Mouse (Mus musculus) myocyte (in vitro differentiated cells): Measurements from ENCODE around the gene Efna2. TPM values are rescaled to one million over a fixed set of nuclear protein-coding genes. Genes with fewer than 3 reads are reported as not detected.

Experiments
- H3K27me3 ChIP-seq: one replicate; pipeline ENCODE4 v1.6.1; 2011; ENCODE audit not compliant: control insufficient read depth, insufficient read depth, insufficient read length
- H3K36me3 ChIP-seq: one replicate; pipeline ENCODE4 v1.6.1; 2011; ENCODE audit not compliant: control insufficient read depth, insufficient read depth
- H3K4me2 ChIP-seq: one replicate; pipeline ENCODE4 v1.6.1; 2011; ENCODE audit warnings: low read depth, control low read depth
- H3K4me3 ChIP-seq: one replicate; pipeline ENCODE4 v1.5.1; 2011; ENCODE audit warnings: mild to moderate bottlenecking, control low read depth, moderate library complexity
- H3K79me2 ChIP-seq: one replicate; pipeline ENCODE4 v1.6.1; 2011; ENCODE audit not compliant: control insufficient read depth, insufficient read depth
- H3ac ChIP-seq: one replicate; pipeline ENCODE4 v1.6.1; 2011; ENCODE audit not compliant: control insufficient read depth, insufficient read length
- CEBPB ChIP-seq: IDR thresholded peaks from 2 replicates; pipeline ENCODE4 v1.6.1; 2011; ENCODE audit warnings: mild to moderate bottlenecking, moderate library complexity; ENCODE audit not compliant: poor library complexity, insufficient read depth, severe bottlenecking
- E2F4 ChIP-seq: IDR thresholded peaks from one replicate; pipeline ENCODE4 v1.6.1; 2011; ENCODE audit warnings: mild to moderate bottlenecking, control low read depth, moderate library complexity; ENCODE audit not compliant: insufficient read depth
- MAX ChIP-seq: IDR thresholded peaks from one replicate; pipeline ENCODE4 v1.6.1; 2011; ENCODE audit warnings: low read depth, mild to moderate bottlenecking, control low read depth
- MYOD1 ChIP-seq, 3 experiments: IDR thresholded peaks; one replicate each; pipeline ENCODE4 v1.6.1; 2011; ENCODE audit warnings: control low read depth in 2 of 3, low read depth in 2 of 3, mild to moderate bottlenecking in 2 of 3, moderate library complexity in 1 of 3; ENCODE audit not compliant: insufficient read length in 2 of 3, control insufficient read depth in 1 of 3
- MYOG ChIP-seq, 3 experiments: IDR thresholded peaks; one replicate each; pipeline ENCODE4 v1.6.1; 2011; ENCODE audit warnings: control low read depth in 2 of 3, low read depth in 2 of 3, mild to moderate bottlenecking in 2 of 3; ENCODE audit not compliant: insufficient read length in 2 of 3, control insufficient read depth in 1 of 3, insufficient read depth in 1 of 3
- POLR2A ChIP-seq: IDR thresholded peaks from one replicate; pipeline ENCODE4 v1.6.1; 2011; ENCODE audit warnings: low read depth, mild to moderate bottlenecking, control low read depth, moderate library complexity; ENCODE audit not compliant: insufficient read length
- POLR2AphosphoS2 ChIP-seq: IDR thresholded peaks from one replicate; pipeline ENCODE4 v1.6.1; 2011; ENCODE audit warnings: low read depth, control low read depth; ENCODE audit not compliant: insufficient read length
- REST ChIP-seq: IDR thresholded peaks from one replicate; pipeline ENCODE4 v1.6.1; 2011; ENCODE audit warnings: mild to moderate bottlenecking, control low read depth, moderate library complexity; ENCODE audit not compliant: insufficient read depth, insufficient read length
- SRF ChIP-seq: IDR thresholded peaks from one replicate; pipeline ENCODE4 v1.6.1; 2011; ENCODE audit warnings: low read depth; ENCODE audit not compliant: control insufficient read depth, insufficient read length
- TCF12 ChIP-seq: IDR thresholded peaks from one replicate; pipeline ENCODE4 v1.6.1; 2011; ENCODE audit warnings: mild to moderate bottlenecking, control low read depth; ENCODE audit not compliant: poor library complexity, insufficient read depth, severe bottlenecking
- TCF3 ChIP-seq: IDR thresholded peaks from one replicate; pipeline ENCODE4 v1.6.1; 2011; ENCODE audit warnings: low read depth, control low read depth; ENCODE audit not compliant: insufficient read length
- USF1 ChIP-seq: IDR thresholded peaks from one replicate; pipeline ENCODE4 v1.6.1; 2011; ENCODE audit warnings: low read depth, mild to moderate bottlenecking, control low read depth, moderate library complexity
- polyA plus RNA-seq: library from polyadenylated mRNA; unstranded; fragments of >200 nt; fragmentation: generic; extraction: Trizol; gene quantifications from one replicate; pipeline ENCODE4 v1.2.1, GENCODE M21; 2012; ENCODE audit warnings: missing spikeins

Gene Efna2
- polyA plus RNA-seq, 1 experiment = 3.6 TPM

DNA sequence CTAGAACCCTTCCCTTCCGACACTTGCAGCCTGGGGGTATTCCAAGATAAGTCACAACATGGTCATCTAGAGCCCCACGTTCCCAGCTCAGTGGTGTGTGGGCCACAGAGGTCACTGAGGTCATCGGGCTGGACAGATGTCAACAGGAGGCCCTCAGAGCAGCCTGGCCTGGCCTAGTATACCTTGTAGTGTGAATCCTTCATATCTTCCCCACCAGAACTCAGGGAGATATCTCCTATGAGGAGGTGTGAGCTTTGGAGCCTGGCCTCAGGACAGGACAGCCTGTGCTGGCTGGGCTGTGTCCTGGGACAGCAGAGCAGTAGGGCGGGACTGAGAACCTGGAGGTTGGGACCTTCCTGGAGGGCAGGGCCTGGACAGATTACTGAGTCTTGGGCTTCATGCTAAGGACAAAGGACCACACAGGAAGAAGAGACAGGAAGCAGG, 32.7 kb upstream of the Efna2 start:
- Histone ChIP-seq H3K79me2 (peaks cover 52% of the 10 kb centered on the region), H3K27me3 (no peaks in the 10 kb centered on the region), H3ac (no peak overlapping the region), H3K36me3 (peaks cover 26% of the 10 kb centered on the region), H3K4me2 (peak overlapping the region; percentile 54), H3K4me3 (no peak overlapping the region)
- TF ChIP-seq MAX (no peak), POLR2AphosphoS2 (peak; percentile 32)

DNA sequence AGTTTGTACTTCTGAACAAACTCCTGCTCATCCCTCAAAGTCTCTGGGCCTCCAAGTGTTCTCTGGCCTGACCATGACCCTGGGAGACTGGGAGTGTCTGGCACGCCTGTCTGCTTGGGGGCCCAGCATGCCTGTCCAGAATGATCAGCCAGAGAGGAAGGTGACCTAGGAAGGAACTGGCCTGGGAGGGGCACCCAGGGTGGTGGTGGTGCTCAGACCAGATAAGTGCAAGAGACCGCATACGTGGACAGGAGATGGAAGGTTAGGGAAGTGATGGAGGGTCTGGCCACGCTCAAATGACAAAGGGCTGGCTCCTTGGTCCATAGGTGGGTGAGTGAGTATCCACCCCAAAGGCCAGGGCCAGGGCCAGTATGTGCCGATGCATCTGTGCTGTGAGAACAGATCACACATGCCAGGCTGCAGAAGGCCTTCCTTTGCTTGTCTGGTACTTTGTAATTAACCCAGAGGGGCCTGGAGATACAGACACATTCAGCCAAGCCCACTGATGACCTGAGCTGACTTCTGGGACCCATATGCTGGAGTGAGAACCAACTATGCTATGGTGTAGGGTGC, 32.0 kb upstream of the Efna2 start:
- Histone ChIP-seq H3K36me3 (peaks cover 28% of the 10 kb centered on the region), H3ac (no peak overlapping the region), H3K4me2 (peak overlapping the region; percentile 54), H3K4me3 (peak overlapping the region; percentile 100), H3K79me2 (peaks cover 58% of the 10 kb centered on the region), H3K27me3 (no peaks in the 10 kb centered on the region)
- no peak for TF ChIP-seq USF1
- TF ChIP-seq E2F4 = no peak
- TF ChIP-seq CEBPB = no peak
- no peak for TF ChIP-seq MYOG (IDR thresholded peaks at IDR 0.05; ENCODE audit: control insufficient read depth in 1 of 3, insufficient read depth in 1 of 3, insufficient read length in 2 of 3, low read depth in 2 of 3)
- TF ChIP-seq SRF = no peak
- TF ChIP-seq TCF12 = no peak
- no peak for TF ChIP-seq POLR2AphosphoS2
- no peak for TF ChIP-seq REST
- TF ChIP-seq TCF3 = no peak
- no peak for TF ChIP-seq MAX
- no peak for TF ChIP-seq MYOD1 (IDR thresholded peaks at IDR 0.05; ENCODE audit: control insufficient read depth in 1 of 3, insufficient read length in 2 of 3, low read depth in 2 of 3)
- TF ChIP-seq POLR2A = no peak

DNA sequence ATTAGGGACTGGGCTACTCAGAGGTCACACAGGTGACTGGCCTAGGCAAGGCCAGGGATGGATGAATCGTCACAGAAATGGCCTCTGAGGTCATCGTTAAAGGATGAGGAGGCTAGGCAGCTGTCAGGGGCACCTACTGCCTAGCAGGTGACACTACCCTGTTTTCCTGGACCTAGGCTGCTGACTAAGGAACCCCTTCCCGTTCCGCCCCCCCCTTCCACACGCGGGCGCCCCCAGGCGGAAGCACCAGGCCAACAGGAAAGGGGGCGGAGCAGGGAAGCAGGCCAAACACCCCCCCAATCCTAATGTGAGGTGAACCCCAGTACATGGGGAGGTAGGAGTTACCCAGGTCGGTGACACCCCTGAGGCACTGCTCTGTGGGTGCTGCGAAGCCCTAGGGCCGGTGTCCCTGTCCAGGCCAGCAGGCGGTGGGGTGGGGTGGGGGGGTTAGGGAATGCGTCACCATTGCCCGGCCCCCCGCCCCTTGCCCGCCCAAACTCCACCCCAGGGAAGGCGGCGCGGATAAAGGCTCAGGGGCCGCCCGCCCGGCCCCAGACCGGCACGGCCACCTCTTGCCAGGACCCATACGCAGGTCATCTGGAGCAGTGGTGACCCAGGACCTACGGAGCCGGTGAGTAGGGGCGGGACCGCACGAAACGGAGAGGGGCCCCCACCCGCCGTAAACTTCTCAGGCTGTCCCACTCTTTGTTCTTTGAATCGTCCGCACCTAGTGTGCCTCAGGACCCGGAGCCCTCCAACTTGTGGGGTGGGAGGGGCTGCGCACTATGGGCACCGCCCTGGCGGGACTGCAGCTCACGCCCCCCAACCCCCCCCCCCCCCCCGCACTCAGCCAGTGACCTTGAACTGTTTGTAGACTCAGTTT, 31.3 kb upstream of the Efna2 start, which contains the start of gene Midn:
Gene Midn (plus strand): TSS at position 554 of the 883 bp plus-strand sequence.
- H3K27me3 ChIP-seq = no peaks in the 10 kb centered on the region
- TF ChIP-seq POLR2AphosphoS2 (peak; percentile 95), MYOG (IDR thresholded peaks at IDR 0.05; ENCODE audit: control insufficient read depth in 1 of 3, insufficient read depth in 1 of 3, insufficient read length in 2 of 3, low read depth in 2 of 3) (peak in 2 of 3 experiments; percentile 8 to 85), POLR2A (peak; percentile 99), MYOD1 (IDR thresholded peaks at IDR 0.05; ENCODE audit: control insufficient read depth in 1 of 3, insufficient read length in 2 of 3, low read depth in 2 of 3) (peak in 2 of 3 experiments; percentile 56 to 93), USF1 (no peak), REST (no peak), SRF (no peak), TCF3 (no peak), E2F4 (no peak), MAX (no peak)
- peak within 1 kb of the TSS; percentile 100 for H3K4me3 ChIP-seq
- peak within 1 kb of the TSS; percentile 69 for H3ac ChIP-seq
- peaks cover 32% of the 10 kb centered on the region for H3K36me3 ChIP-seq
- H3K79me2 ChIP-seq = peaks cover 58% of the 10 kb centered on the region
- peak within 1 kb of the TSS; percentile 54 for H3K4me2 ChIP-seq

DNA sequence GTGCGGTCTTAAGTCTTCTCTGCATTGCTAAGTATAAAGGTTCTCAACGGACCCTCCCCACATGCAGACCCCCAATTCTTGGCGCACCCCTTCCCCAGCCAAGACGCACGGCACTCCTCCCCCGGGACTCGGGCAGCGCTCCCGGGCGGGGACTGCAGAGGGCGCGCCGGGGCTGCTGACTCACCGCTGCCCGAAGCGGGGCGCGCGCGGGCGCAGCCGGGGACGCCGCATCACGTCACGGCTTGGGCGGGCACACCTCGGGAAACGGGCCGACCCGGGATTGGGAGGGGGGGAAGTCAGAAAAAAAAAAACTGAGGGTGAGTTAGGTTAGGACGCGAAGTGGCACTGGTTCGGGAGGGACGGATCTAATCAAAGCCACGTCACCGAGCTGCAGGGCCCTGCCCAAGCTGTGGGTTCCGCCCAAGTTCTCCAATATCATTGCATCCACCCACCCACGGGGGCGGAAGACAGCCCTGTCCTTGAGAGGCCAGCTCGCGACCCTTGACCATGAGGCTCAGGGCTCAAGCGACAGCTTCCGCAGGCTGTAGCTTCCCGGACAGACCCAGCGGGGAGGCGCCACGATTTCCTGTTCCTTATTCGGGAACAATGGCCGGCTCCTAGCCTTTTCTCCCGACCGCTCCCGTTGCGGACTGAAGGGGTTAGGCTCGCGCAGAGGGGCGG, 30.5 kb upstream of the Efna2 start:
- H3K4me2 ChIP-seq = peak overlapping the region; percentile 27
- H3K79me2 ChIP-seq = peaks cover 58% of the 10 kb centered on the region
- H3K27me3 ChIP-seq = no peaks in the 10 kb centered on the region
- H3K4me3 ChIP-seq = peak overlapping the region; percentile 100
- TF ChIP-seq POLR2AphosphoS2 (peak; percentile 32), REST (no peak), MYOD1 (IDR thresholded peaks at IDR 0.05; ENCODE audit: control insufficient read depth in 1 of 3, insufficient read length in 2 of 3, low read depth in 2 of 3) (peak in 2 of 3 experiments; percentile 17 to 19), CEBPB (no peak), MYOG (IDR thresholded peaks at IDR 0.05; ENCODE audit: control insufficient read depth in 1 of 3, insufficient read depth in 1 of 3, insufficient read length in 2 of 3, low read depth in 2 of 3) (peak in 2 of 3 experiments; percentile 15 to 18), E2F4 (peak; percentile 44), SRF (peak; percentile 42), POLR2A (peak; percentile 44)
- peaks cover 32% of the 10 kb centered on the region for H3K36me3 ChIP-seq
- peak overlapping the region; percentile 69 for H3ac ChIP-seq
